Mouse (Mus musculus): ENCODE data around the gene Fance. TPM values are rescaled to one million over a fixed set of nuclear protein-coding genes. Genes with fewer than 3 reads are reported as not detected.
A peak's percentile ranks its signal among the peaks of the same experiment; 100 is the strongest.

The Fance gene
- 10 to 100 TPM; 21.6 to 29.5 TPM for total RNA-seq (2021)

- intact Hi-C loops (cut with DNase I), result loop anchor here (1.0 kb wide), 1 partner anchor 15 kb away; the partner anchor contains the start of gene Rpl10a
- peak; percentile 89 to 90 for DNase-seq (ENCODE audit: low spot score in 2 of 2)
These were observed at the start of gene Fance for GRCm38 (mm10) chr17:28313212-28313879. Gene Fance (plus strand): TSS chr17:28313519.

- no peak for DNase-seq (ENCODE audit: low spot score in 2 of 2)
- intact Hi-C loops (cut with DNase I), result no loop called here
These were observed 46.1 kb upstream of the Fance start for GRCm38 (mm10) chr17:28267251-28267650.

GRCm38 (mm10) chr17:28270165-28270564 lies 43.2 kb upstream of the Fance start:
- intact Hi-C loops (cut with DNase I), result no loop called here
- no peak for DNase-seq (ENCODE audit: low spot score in 2 of 2)

GRCm38 (mm10) chr17:28271537-28272266 lies 41.6 kb upstream of the Fance start:
- intact Hi-C loops (cut with DNase I), result no loop called here
- no peak for DNase-seq (ENCODE audit: low spot score in 2 of 2)

GRCm38 (mm10) chr17:28272281-28272680 lies 41.0 kb upstream of the Fance start:
- DNase-seq (ENCODE audit: low spot score in 2 of 2), result no peak
- intact Hi-C loops (cut with DNase I), result no loop called here

- no peak for DNase-seq (ENCODE audit: low spot score in 2 of 2)
- intact Hi-C loops (cut with DNase I), result no loop called here
These were observed 40.5 kb upstream of the Fance start for GRCm38 (mm10) chr17:28272837-28273236.

GRCm38 (mm10) chr17:28274739-28275138 lies 38.6 kb upstream of the Fance start:
- no peak for DNase-seq (ENCODE audit: low spot score in 2 of 2)
- intact Hi-C loops (cut with DNase I), result no loop called here

GRCm38 (mm10) chr17:28277226-28277625 lies 36.1 kb upstream of the Fance start:
- intact Hi-C loops (cut with DNase I), result no loop called here
- no peak for DNase-seq (ENCODE audit: low spot score in 2 of 2)

- DNase-seq (ENCODE audit: low spot score in 2 of 2), result no peak
- intact Hi-C loops (cut with DNase I), result no loop called here
These were observed 35.6 kb upstream of the Fance start for GRCm38 (mm10) chr17:28277721-28278120.

- intact Hi-C loops (cut with DNase I), result no loop called here
- no peak for DNase-seq (ENCODE audit: low spot score in 2 of 2)
These were observed 35.2 kb upstream of the Fance start for GRCm38 (mm10) chr17:28278156-28278555.

GRCm38 (mm10) chr17:28279236-28279635 lies 34.1 kb upstream of the Fance start:
- intact Hi-C loops (cut with DNase I), result no loop called here
- DNase-seq (ENCODE audit: low spot score in 2 of 2), result no peak

GRCm38 (mm10) chr17:28279780-28280422 lies 33.4 kb upstream of the Fance start:
- intact Hi-C loops (cut with DNase I), result no loop called here

GRCm38 (mm10) chr17:28280423-28280800 lies 32.9 kb upstream of the Fance start:
- no peak for DNase-seq (ENCODE audit: low spot score in 2 of 2)
- intact Hi-C loops (cut with DNase I), result no loop called here

More at GRCm38 (mm10) chr17:28279780-28280422, 33.4 kb upstream of the Fance start:
- no peak for DNase-seq (ENCODE audit: low spot score in 2 of 2)

- DNase-seq (ENCODE audit: low spot score in 2 of 2), result no peak
- intact Hi-C loops (cut with DNase I), result no loop called here
These were observed 32.4 kb upstream of the Fance start for GRCm38 (mm10) chr17:28280831-28281377.

- no peak for DNase-seq (ENCODE audit: low spot score in 2 of 2)
- intact Hi-C loops (cut with DNase I), result no loop called here
These were observed 31.4 kb upstream of the Fance start for GRCm38 (mm10) chr17:28281866-28282441.

- DNase-seq (ENCODE audit: low spot score in 2 of 2), result no peak
- intact Hi-C loops (cut with DNase I), result no loop called here
These were observed 30.1 kb upstream of the Fance start for GRCm38 (mm10) chr17:28283199-28283598.

GRCm38 (mm10) chr17:28286133-28286532 lies 27.2 kb upstream of the Fance start:
- intact Hi-C loops (cut with DNase I), result no loop called here
- no peak for DNase-seq (ENCODE audit: low spot score in 2 of 2)

- no peak for DNase-seq (ENCODE audit: low spot score in 2 of 2)
- intact Hi-C loops (cut with DNase I), result no loop called here
These were observed 26.4 kb upstream of the Fance start for GRCm38 (mm10) chr17:28286964-28287363.

- intact Hi-C loops (cut with DNase I), result no loop called here
- DNase-seq (ENCODE audit: low spot score in 2 of 2), result no peak
These were observed 25.7 kb upstream of the Fance start for GRCm38 (mm10) chr17:28287578-28287977.

GRCm38 (mm10) chr17:28287980-28288379 lies 25.3 kb upstream of the Fance start:
- intact Hi-C loops (cut with DNase I), result no loop called here
- DNase-seq (ENCODE audit: low spot score in 2 of 2), result no peak
